Mouse (Mus musculus) monocyte, adult 5-6 weeks (primary cell): ENCODE measurements around the gene Cpt1a. TPM values are rescaled to one million over a fixed set of nuclear protein-coding genes. Genes with fewer than 3 reads are reported as not detected.

ENCODE experiments used
- ATAC-seq: fragments of 153-309, 156-312 bp; replicated peaks from 2 replicates; pipeline ENCODE4 v1.8.0; 2017; ENCODE audit warnings: mild to moderate bottlenecking; ENCODE audit not compliant: low TSS enrichment, insufficient number of reproducible peaks, severe bottlenecking, poor library complexity, low FRiP score
- total RNA-seq: library from RNA; stranded (forward); fragments of 200-1000, 200-491, 200-594 nt; gene quantifications from 3 replicates; pipeline ENCODE4 v1.2.3, GENCODE M21; 2017

Gene Cpt1a
- total RNA-seq, 1 experiment from 2014 or later, result 49.3 TPM

- ATAC-seq, result no peak
Observed at GRCm38 (mm10) chr19:3323753-3324270, 1.7 kb downstream of the Cpt1a start.

- ATAC-seq, result no peak
Observed at GRCm38 (mm10) chr19:3324271-3324811, 2.2 kb downstream of the Cpt1a start.

GRCm38 (mm10) chr19:3324931-3325711 lies 3.0 kb downstream of the Cpt1a start:
- ATAC-seq, result peak; percentile 38

- ATAC-seq, result no peak
Observed at GRCm38 (mm10) chr19:3325771-3326478, 3.8 kb downstream of the Cpt1a start.

GRCm38 (mm10) chr19:3326479-3327047 lies 4.4 kb downstream of the Cpt1a start:
- no peak for ATAC-seq

- no peak for ATAC-seq
Observed at GRCm38 (mm10) chr19:3333247-3333646, 11.1 kb downstream of the Cpt1a start.

GRCm38 (mm10) chr19:3333694-3334515 lies 11.8 kb downstream of the Cpt1a start:
- no peak for ATAC-seq

- no peak for ATAC-seq
Observed at GRCm38 (mm10) chr19:3334550-3334949, 12.4 kb downstream of the Cpt1a start.

- ATAC-seq, result no peak
Observed at GRCm38 (mm10) chr19:3335917-3336316, 13.8 kb downstream of the Cpt1a start.

- no peak for ATAC-seq
Observed at GRCm38 (mm10) chr19:3336485-3337255, 14.5 kb downstream of the Cpt1a start.

GRCm38 (mm10) chr19:3339187-3339586 lies 17.1 kb downstream of the Cpt1a start:
- no peak for ATAC-seq

GRCm38 (mm10) chr19:3341021-3341420 lies 18.9 kb downstream of the Cpt1a start:
- ATAC-seq, result no peak

- ATAC-seq, result no peak
Observed at GRCm38 (mm10) chr19:3343929-3344328, 21.8 kb downstream of the Cpt1a start.

- no peak for ATAC-seq
Observed at GRCm38 (mm10) chr19:3344636-3345544, 22.8 kb downstream of the Cpt1a start.

- no peak for ATAC-seq
Observed at GRCm38 (mm10) chr19:3347784-3348183, 25.6 kb downstream of the Cpt1a start.

GRCm38 (mm10) chr19:3353415-3354111 lies 31.4 kb downstream of the Cpt1a start:
- no peak for ATAC-seq
